Mouse (Mus musculus): ENCODE results near the gene Sgms1. TPM values are rescaled to one million over a fixed set of nuclear protein-coding genes. Genes with fewer than 3 reads are reported as not detected.
A peak's percentile ranks its signal among the peaks of the same experiment; 100 is the strongest.

Sgms1 gene
- total and polyA plus RNA-seq, 3 experiments, result 27.0 to 62.1 (median 60.5) TPM

DNA sequence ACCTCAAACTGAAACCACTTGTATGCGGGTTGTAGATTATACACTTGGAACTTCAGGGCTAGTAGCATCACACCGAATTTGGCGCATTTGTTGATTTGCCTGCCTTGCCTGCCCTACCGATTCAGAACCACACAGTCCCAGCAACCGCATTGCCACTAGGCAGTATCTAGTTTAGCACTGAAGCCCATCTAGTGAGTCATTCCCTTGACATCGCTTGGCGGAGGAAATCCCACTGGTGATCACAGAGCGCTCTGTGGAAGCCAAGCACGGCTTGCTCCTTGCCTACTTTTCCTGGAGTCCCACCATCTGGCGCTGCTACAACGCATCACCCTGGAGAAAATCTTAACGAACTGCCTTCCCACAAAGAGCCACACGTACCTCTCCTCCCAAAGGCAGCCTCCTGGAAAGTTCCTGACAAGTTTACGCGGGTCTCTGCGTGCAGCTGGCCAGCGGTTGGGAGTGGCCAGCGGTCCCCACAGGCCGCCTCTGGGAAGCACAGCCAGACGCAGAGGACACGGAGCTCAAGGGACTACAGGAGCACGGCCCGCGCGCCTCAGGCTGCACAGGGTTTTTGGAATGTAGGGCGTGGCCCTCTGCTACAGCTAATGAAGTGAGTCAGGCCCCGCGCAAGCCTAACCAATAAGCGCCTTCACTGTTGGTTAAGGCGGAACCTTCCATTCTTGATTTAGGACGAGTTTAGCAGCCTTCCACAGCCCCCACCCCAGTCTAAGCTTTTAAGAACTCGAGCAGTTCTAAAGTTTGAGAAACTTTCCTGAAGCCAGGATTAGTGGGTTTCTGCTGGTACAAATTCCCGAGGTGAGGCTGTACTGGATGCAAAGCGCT, 178.8 kb downstream of the Sgms1 start:
- WGBS, result 2% methylated on average over 34 of the region's 34 CpGs
- peak overlapping the region; percentile 97 for H3K27ac ChIP-seq
- intact Hi-C loops (cut with DNase I), result loop anchor here (5.0 kb wide), 4 partner anchors 38 to 177 kb away; partner anchors contain the start of gene Sgms1
- peaks cover 3% of the 10 kb centered on the region; the same call in 1 of the 2 replicates for H3K36me3 ChIP-seq (ENCODE audit: control insufficient read depth, insufficient read depth, low read length)
- peak; percentile 90 to 94 for DNase-seq
- peaks cover 13% of the 10 kb centered on the region for H3K4me1 ChIP-seq (ENCODE audit: control insufficient read depth, insufficient read depth, low read length)
- peak overlapping the region; percentile 60 for H3K4me3 ChIP-seq
- peak; percentile 69 for TF ChIP-seq CTCF (IDR thresholded peaks at IDR 0.05)
- TF ChIP-seq EP300 (IDR thresholded peaks at IDR 0.05; ENCODE audit: insufficient read depth, low read depth, low read length), result peak; percentile 64; the same call in 1 of the 2 replicates
- peak; percentile 96 for TF ChIP-seq POLR2A (IDR thresholded peaks at IDR 0.05; ENCODE audit: insufficient read depth, low read depth, low read length)
- H3K9ac ChIP-seq (ENCODE audit: low read depth, low read length), result peak overlapping the region; percentile 73
- H3K79me2 ChIP-seq (replicated peaks; ENCODE audit: control insufficient read depth, insufficient read depth, low read length), result no peaks in the 10 kb centered on the region
- no peaks in the 10 kb centered on the region for H3K27me3 ChIP-seq (ENCODE audit: control insufficient read depth, insufficient read depth, low read length)

DNA sequence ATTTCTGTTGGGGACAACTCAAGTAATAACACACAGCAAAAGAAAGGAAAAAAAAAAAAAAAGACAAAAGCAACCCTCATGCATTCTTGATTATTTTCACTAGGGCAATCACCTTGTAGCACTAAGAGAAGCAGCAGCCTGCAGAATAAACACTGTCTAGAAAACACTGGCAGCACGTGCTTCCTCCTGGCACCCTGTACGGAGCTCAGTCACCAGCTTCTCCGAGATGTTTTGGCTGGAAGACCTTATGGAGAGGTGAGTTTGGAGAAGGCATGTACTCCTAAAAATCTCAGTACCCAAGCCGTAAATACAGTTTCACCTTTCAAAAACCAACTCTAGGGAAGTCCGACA, 179.4 kb downstream of the Sgms1 start:
- Histone ChIP-seq H3K4me1 (ENCODE audit: control insufficient read depth, insufficient read depth, low read length) (peaks cover 11% of the 10 kb centered on the region), H3K36me3 (ENCODE audit: control insufficient read depth, insufficient read depth, low read length) (peaks cover 3% of the 10 kb centered on the region; the same call in 1 of the 2 replicates), H3K27ac (peak overlapping the region; percentile 97), H3K27me3 (ENCODE audit: control insufficient read depth, insufficient read depth, low read length) (no peaks in the 10 kb centered on the region), H3K9ac (ENCODE audit: low read depth, low read length) (peak overlapping the region; percentile 73), H3K4me3 (peak overlapping the region; percentile 60), H3K79me2 (replicated peaks; ENCODE audit: control insufficient read depth, insufficient read depth, low read length) (no peaks in the 10 kb centered on the region)
- peak in 1 of 2 experiments; percentile 73 for DNase-seq
- no peak for TF ChIP-seq EP300 (IDR thresholded peaks at IDR 0.05; ENCODE audit: insufficient read depth, low read depth, low read length)
- no peak for TF ChIP-seq POLR2A (IDR thresholded peaks at IDR 0.05; ENCODE audit: insufficient read depth, low read depth, low read length)
- no peak for TF ChIP-seq CTCF (IDR thresholded peaks at IDR 0.05)
- 0% methylated on average over 5 of the region's 5 CpGs for WGBS
- intact Hi-C loops (cut with DNase I), result loop anchor here (5.0 kb wide), 4 partner anchors 38 to 177 kb away; partner anchors contain the start of gene Sgms1

DNA sequence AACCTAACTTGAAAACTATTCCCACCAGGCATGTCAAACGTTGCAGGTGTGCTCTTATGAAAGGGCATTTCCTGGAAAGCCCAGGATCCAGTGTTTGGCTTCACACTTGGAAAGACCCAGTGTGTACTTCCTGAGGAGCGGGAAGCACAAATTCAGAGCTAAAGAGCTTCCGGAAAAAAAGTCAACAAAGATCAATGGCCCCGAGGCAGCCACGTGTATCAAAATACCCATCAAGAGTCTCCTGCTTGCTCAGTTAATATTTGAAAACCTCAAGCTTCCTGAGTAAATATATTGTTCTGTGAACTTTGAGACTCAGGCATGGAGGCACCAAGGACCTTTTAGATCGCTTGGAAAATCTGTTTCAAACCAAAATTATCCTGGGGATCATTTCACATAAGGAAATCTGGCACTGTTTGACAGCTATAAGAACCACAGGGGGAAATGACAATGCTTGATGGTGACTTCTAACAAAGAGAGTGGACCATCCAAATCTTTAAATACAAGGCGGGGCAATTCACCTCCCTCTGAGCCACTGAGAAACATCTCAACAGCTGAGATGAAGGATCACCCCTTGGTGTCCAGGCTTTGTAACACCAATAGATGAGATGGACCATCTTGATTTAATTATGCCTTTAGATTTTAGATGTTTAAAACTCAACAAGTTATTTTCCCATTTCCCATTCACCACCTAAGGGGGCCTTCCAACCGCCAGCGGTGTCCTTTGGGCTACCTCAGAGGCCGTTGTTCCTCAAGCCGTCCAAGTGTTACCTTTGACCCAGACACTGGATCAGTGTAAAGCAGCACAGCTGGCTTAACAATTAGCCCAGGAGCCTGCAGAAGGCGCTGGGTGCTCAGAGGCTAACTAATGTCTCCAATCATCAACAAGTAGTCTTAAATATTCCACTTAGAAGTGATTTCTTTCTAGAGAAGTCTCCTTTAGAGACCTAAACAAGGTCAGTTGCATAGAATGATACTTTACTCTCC, 187.1 kb downstream of the Sgms1 start:
- no peaks in the 10 kb centered on the region for H3K27me3 ChIP-seq (ENCODE audit: control insufficient read depth, insufficient read depth, low read length)
- peaks cover 18% of the 10 kb centered on the region for H3K4me1 ChIP-seq (ENCODE audit: control insufficient read depth, insufficient read depth, low read length)
- TF ChIP-seq EP300 (IDR thresholded peaks at IDR 0.05; ENCODE audit: insufficient read depth, low read depth, low read length) (no peak), CTCF (IDR thresholded peaks at IDR 0.05) (no peak), POLR2A (IDR thresholded peaks at IDR 0.05; ENCODE audit: insufficient read depth, low read depth, low read length) (no peak)
- WGBS, result 62% methylated on average over 12 of the region's 12 CpGs
- H3K27ac ChIP-seq, result peak overlapping the region; percentile 55
- no peak for DNase-seq
- H3K4me3 ChIP-seq, result peak overlapping the region; percentile 32
- peaks cover 17% of the 10 kb centered on the region for H3K36me3 ChIP-seq (ENCODE audit: control insufficient read depth, insufficient read depth, low read length)
- no peak overlapping the region for H3K9ac ChIP-seq (ENCODE audit: low read depth, low read length)
- H3K79me2 ChIP-seq (replicated peaks; ENCODE audit: control insufficient read depth, insufficient read depth, low read length), result peaks cover 5% of the 10 kb centered on the region; the same call in 1 of the 2 replicates
- intact Hi-C loops (cut with DNase I), result no loop called here

DNA sequence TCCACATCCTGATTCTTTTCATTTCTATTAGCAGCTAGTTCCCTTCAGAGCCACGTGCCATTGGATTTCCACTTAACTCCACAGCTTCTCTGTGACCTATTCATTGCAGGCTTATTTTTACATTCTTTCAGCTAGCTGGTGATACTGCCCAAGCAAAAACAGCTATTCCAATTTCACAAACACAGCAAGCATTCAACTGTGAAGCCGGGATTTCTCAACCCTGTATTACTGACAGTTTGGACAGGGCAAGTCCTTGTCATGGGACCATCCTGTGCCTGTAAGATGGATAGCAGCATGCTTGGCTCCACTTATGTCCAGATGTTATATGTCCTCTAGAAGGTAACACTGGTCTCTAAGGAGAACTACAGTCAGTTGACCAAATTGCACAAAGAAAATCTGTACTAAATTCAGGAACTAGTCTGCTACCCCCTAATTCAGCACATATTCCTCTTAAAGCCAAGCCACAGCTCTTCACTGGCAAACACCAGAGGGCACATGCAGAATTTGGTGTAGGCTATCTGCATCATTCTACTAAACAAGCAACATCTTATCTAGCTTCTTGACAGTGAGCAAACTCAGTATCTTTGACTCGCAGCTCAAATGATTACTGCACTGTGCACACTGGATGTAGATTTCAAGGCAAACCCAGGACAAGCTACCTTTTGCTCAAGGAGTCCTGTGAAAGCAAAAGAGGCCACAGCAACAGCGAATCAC, 189.5 kb downstream of the Sgms1 start:
- intact Hi-C loops (cut with DNase I), result no loop called here
- Histone ChIP-seq H3K4me3 (no peak overlapping the region), H3K27ac (peak overlapping the region; percentile 15; the same call in 1 of the 2 replicates), H3K79me2 (replicated peaks; ENCODE audit: control insufficient read depth, insufficient read depth, low read length) (peaks cover 5% of the 10 kb centered on the region; the same call in 1 of the 2 replicates), H3K4me1 (ENCODE audit: control insufficient read depth, insufficient read depth, low read length) (peaks cover 30% of the 10 kb centered on the region), H3K9ac (ENCODE audit: low read depth, low read length) (no peak overlapping the region), H3K27me3 (ENCODE audit: control insufficient read depth, insufficient read depth, low read length) (no peaks in the 10 kb centered on the region), H3K36me3 (ENCODE audit: control insufficient read depth, insufficient read depth, low read length) (peaks cover 34% of the 10 kb centered on the region)
- no peak for DNase-seq
- 52% methylated on average over 4 of the region's 4 CpGs for WGBS
- TF ChIP-seq POLR2A (IDR thresholded peaks at IDR 0.05; ENCODE audit: insufficient read depth, low read depth, low read length) (no peak), CTCF (IDR thresholded peaks at IDR 0.05) (peak; percentile 30; the same call in 1 of the 2 replicates), EP300 (IDR thresholded peaks at IDR 0.05; ENCODE audit: insufficient read depth, low read depth, low read length) (no peak)

DNA sequence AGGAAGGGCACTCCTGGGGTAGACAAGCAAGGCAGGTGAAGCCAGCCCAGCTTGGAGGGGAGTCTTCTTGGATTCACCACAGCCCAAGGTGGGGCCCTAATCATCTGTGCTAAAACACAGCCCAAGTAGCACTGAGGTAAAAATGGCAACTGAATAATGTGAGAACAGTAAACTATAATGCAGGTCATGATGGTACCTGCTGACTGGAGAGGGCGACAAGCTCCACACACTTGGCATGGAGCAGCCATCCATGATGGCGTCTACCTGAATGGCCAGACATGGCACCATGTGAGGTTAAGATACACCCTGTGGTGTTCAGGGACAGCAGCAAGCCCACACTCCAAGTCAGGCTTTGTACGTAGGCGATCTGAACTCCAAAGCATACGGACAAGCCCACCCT, 190.4 kb downstream of the Sgms1 start:
- Histone ChIP-seq H3K79me2 (replicated peaks; ENCODE audit: control insufficient read depth, insufficient read depth, low read length) (peaks cover 8% of the 10 kb centered on the region), H3K27ac (peak overlapping the region; percentile 19; the same call in 1 of the 2 replicates), H3K36me3 (ENCODE audit: control insufficient read depth, insufficient read depth, low read length) (peaks cover 42% of the 10 kb centered on the region), H3K9ac (ENCODE audit: low read depth, low read length) (no peak overlapping the region), H3K4me3 (no peak overlapping the region), H3K27me3 (ENCODE audit: control insufficient read depth, insufficient read depth, low read length) (no peaks in the 10 kb centered on the region), H3K4me1 (ENCODE audit: control insufficient read depth, insufficient read depth, low read length) (peaks cover 33% of the 10 kb centered on the region)
- TF ChIP-seq POLR2A (IDR thresholded peaks at IDR 0.05; ENCODE audit: insufficient read depth, low read depth, low read length) (no peak), EP300 (IDR thresholded peaks at IDR 0.05; ENCODE audit: insufficient read depth, low read depth, low read length) (no peak), CTCF (IDR thresholded peaks at IDR 0.05) (no peak)
- no peak for DNase-seq
- intact Hi-C loops (cut with DNase I), result no loop called here
- 89% methylated on average over 5 of the region's 5 CpGs for WGBS

Data from heart, adult 2 months (tissue).